Mouse (Mus musculus): Measurements from ENCODE around the gene Cyp24a1. TPM values are rescaled to one million over a fixed set of nuclear protein-coding genes. Genes with fewer than 3 reads are reported as not detected.

Cyp24a1 gene
- under 0.01 TPM in 1 of 2 replicates, not detected in the other for polyA plus RNA-seq (2012; rRNA removed)

DNA sequence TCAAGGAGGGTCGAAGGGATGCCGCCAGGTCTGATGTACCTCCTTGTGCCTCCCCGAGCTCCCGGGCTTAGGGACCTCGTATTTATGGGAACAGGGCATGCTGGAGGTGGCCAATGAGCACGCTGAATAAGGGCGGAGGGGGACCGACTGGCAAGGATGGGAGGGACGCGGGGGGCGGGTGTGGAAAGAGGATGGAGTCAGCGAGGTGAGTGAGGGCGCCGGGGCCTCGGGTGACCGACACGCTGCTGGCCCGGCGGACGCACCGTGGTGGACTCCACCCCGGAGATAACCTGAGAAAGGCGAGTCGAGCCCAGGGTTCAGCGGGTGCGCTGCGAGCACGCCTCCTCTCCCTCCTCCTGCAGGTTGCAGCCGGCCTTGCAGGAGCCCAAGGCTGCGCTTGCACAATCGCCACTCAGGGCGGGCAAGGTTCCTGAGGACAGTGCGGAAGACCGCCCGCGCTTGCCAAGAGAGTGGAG lies at the start of gene Cyp24a1:
TSS of gene Cyp24a1 (minus strand) at position 55 of the 476 bp plus-strand sequence.

DNA sequence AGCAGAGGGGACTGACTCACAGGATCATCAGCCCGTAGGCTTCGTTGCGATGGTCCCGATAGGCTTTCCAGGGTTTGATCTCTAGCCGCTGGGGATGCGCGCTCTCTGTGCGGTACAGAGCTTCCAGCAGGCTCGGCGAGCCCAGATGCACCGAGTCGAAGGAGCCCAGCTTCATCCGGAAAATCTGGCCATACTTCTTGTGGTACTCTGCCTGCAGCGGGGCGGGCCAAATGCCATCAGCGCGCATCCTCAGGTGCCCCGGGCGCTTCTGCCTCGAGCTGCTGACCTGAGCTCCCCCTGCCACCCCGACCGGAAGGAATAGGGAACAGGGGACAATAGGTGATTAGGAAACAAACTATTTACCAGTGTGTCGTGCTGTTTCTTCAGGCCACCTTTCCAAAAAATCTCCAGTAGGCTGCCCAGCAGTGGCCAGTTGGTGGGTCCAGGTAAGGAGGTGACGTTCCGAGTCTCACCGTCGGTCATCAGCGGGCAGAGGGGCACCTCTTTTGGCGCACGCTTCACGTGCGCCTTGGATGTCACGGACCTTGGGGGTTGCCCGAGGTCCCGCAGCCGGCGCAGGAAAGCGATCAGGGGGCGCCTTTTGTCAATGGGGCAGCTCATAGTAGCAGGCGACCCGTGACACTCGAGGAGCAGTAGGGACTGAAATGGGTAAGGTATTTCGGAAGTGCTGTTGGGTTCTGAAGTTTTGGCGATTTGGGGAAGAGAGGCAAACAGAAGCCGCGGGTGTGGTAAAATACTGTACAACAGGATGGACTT lies 603 bp downstream of the Cyp24a1 start, which contains the start of gene Pfdn4:
TSS of gene Pfdn4 (plus strand) at position 275 of the 777 bp plus-strand sequence.

Other genes with a start within 250 kb of the Cyp24a1 start
- gene Bcas1, start 69.3 kb downstream of the Cyp24a1 start, polyA plus RNA-seq (2012; rRNA removed) = 4.0 and 4.6 TPM in 2 replicates
- 26.4 and 30.0 TPM in 2 replicates for gene Pfdn4, start 717 bp downstream of the Cyp24a1 start, polyA plus RNA-seq (2012; rRNA removed)
- not detected in 2 replicates for gene 4930470P17Rik, start 104.9 kb upstream of the Cyp24a1 start, polyA plus RNA-seq (2012; rRNA removed)
- 0.18 and 0.23 TPM in 2 replicates for gene Dok5, start 234.7 kb upstream of the Cyp24a1 start, polyA plus RNA-seq (2012; rRNA removed)

Data from liver, embryonic 14 days (tissue).